Mouse (Mus musculus) midbrain, embryonic 12.5 days (tissue): ENCODE measurements around the gene Ly6g5c. TPM values are rescaled to one million over a fixed set of nuclear protein-coding genes. Genes with fewer than 3 reads are reported as not detected.

Experiments
- ATAC-seq: fragments of 200-750 bp; cut with Nextera tagmentation; 2 replicates; pipeline ENCODE4 v1.8.0; 2017; ENCODE audit warnings: low read depth, moderate TSS enrichment, moderate library complexity; ENCODE audit not compliant: low FRiP score
- H3K27ac ChIP-seq: fragments of 300-500 bp; sonication (generic); replicated peaks from 2 replicates; pipeline ENCODE4 v1.5.1; 2016; ENCODE audit warnings: mild to moderate bottlenecking
- H3K27me3 ChIP-seq: fragments of 300-500 bp; sonication (generic); 2 replicates; pipeline ENCODE4 v1.6.1; 2016; ENCODE audit warnings: mild to moderate bottlenecking
- H3K36me3 ChIP-seq: fragments of 300-500 bp; sonication (generic); 2 replicates; pipeline ENCODE4 v1.6.1; 2016
- H3K4me1 ChIP-seq: fragments of 300-500 bp; sonication (generic); 2 replicates; pipeline ENCODE4 v1.6.1; 2016
- H3K4me2 ChIP-seq: fragments of 300-500 bp; sonication (generic); replicated peaks from 2 replicates; pipeline ENCODE4 v1.6.1; 2016; ENCODE audit warnings: mild to moderate bottlenecking, moderate library complexity
- H3K4me3 ChIP-seq: fragments of 300-500 bp; sonication (generic); 2 replicates; pipeline ENCODE4 v1.5.1; 2016; ENCODE audit warnings: mild to moderate bottlenecking
- H3K9ac ChIP-seq: fragments of 300-500 bp; sonication (generic); replicated peaks from 2 replicates; pipeline ENCODE4 v1.6.1; 2016; ENCODE audit warnings: mild to moderate bottlenecking, moderate library complexity
- H3K9me3 ChIP-seq: fragments of 300-500 bp; sonication (generic); 2 replicates; pipeline ENCODE4 v1.6.1; 2016; ENCODE audit warnings: mild to moderate bottlenecking
- WGBS: fragments of 180-500 bp; shearing (Covaris S2); methylation state at CpG from one replicate; pipeline ENCODE4 v1.1.7; 2016; 5-methylcytosine and 5-hydroxymethylcytosine counted together
- polyA plus RNA-seq: library from polyadenylated mRNA; unstranded; fragments of >200 nt; fragmentation: Nextera tagmentation; extraction: Ambion mirVana; gene quantifications from 2 replicates; pipeline ENCODE4 v1.2.1, GENCODE M21; 2016

Gene Ly6g5c
- polyA plus RNA-seq, 1 experiment from 2014 or later = not detected

DNA sequence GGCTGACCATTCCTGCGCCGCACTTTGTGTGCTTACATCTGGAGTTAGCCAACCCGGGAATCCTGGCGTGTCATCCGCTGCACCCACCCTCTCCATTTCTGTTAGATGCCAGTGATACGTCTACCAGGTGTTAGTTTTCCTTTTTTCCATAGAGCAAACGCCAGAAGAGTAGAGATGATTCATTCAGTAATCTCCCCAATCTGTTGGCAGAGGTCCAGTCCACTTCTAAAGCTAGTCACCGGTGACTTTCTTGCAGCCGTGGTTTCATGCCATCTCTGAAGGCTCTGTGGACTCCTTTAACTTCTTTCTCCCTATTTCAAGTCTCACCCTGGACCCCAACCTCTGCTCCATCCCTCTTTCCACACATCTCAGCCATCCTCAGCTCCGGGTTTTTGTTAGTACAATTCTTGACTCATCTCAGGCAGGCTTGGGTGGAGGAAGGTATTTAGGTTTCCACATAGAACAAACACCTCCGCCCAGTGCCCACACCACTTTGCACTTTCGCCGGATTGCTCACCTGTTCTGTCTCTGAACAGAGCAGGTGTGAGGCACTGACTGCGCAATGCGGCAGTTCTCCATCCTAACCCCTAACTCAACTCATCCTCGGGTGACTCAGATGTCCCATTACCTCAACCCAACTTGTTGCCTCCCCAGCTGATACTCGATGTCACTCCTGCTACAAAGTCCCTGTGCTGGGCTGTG, 39.7 kb upstream of the Ly6g5c start:
- Histone ChIP-seq H3K27ac (no peak overlapping the region), H3K36me3 (0 out of 2 replicates have a peak, but pooled peaks cover 2% of the 10 kb centered on the region), H3K27me3 (peaks cover 43% of the 10 kb centered on the region), H3K4me3 (no peak overlapping the region), H3K4me2 (no peak overlapping the region), H3K9ac (no peak overlapping the region), H3K4me1 (peaks cover 21% of the 10 kb centered on the region), H3K9me3 (no peaks in the 10 kb centered on the region)
- 85% methylated on average over 17 of the region's 17 CpGs for WGBS
- ATAC-seq = no peak

DNA sequence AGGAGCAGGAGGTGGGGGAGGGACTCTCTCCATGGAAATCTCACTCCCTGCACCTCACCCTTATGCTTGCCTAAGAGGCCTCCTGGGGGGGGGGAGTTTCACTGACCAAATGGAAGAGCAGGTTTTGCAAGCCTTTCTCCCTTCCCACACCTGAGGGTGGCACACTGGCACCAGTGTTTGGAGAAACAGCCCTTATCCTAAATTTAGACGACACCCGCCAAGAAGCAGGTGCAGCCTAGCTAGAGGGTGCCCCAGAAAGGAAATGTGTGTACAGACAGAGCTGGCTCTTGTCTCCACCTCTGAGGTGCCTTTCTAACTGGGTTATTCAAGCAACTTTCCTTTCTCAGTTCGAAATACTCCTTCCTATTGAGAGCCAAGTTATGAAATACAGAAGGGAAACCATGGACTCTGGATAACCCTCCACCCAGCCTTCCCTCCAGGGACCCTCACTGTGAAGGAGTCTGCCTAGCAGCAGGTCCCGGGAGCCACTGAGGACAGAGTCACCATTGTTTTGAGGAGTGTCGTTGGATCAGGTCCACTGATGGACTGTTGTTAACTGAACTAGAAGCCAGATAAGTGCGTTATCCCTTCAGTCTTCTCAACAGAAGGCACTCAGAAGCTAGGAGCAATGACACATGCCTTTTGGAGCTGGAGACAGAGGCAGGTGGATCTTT, 37.4 kb upstream of the Ly6g5c start:
- H3K9me3 ChIP-seq = no peaks in the 10 kb centered on the region
- peaks cover 19% of the 10 kb centered on the region for H3K27me3 ChIP-seq
- no peaks in the 10 kb centered on the region for H3K36me3 ChIP-seq
- no peak overlapping the region for H3K4me3 ChIP-seq
- H3K4me2 ChIP-seq = no peak overlapping the region
- WGBS = 67% methylated on average over 6 of the region's 6 CpGs
- H3K27ac ChIP-seq = no peak overlapping the region
- peaks cover 4% of the 10 kb centered on the region for H3K4me1 ChIP-seq
- no peak overlapping the region for H3K9ac ChIP-seq
- no peak for ATAC-seq

- Histone ChIP-seq H3K4me2 (no peak overlapping the region), H3K4me1 (peaks cover 2% of the 10 kb centered on the region), H3K9me3 (no peaks in the 10 kb centered on the region), H3K36me3 (no peaks in the 10 kb centered on the region), H3K27ac (no peak overlapping the region), H3K27me3 (peaks cover 12% of the 10 kb centered on the region), H3K4me3 (no peak overlapping the region), H3K9ac (no peak overlapping the region)
- 84% methylated on average over 9 of the region's 9 CpGs for WGBS
- no peak for ATAC-seq
Measured at GRCm38 (mm10) chr17:35071454-35071853, 36.6 kb upstream of the Ly6g5c start.

DNA sequence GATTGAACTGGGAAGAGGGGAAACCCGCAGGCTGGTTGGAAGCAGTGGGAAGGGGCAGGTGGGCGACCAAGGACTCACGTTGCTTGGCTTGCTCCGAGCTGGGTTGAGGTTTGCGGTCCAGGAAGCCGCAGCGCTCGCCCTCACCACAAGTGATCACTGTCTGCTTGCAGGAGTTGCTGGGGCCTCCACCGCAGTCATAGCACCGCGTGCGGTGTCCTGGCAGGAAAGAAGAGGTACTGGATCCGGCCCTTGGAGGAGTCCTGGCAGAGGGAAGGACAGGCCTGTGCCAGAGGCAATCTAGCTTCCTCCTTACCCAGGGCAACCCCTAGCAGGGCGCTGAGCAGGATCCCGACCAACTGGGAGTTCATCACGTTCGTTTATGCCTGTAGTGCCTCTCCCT, 34.0 kb upstream of the Ly6g5c start:
- WGBS = 55% methylated on average over 17 of the region's 17 CpGs
- no peak for ATAC-seq
- H3K27me3 ChIP-seq = peaks cover 7% of the 10 kb centered on the region; the same call in 1 of the 2 replicates
- no peaks in the 10 kb centered on the region for H3K36me3 ChIP-seq
- no peak overlapping the region for H3K4me2 ChIP-seq
- H3K9ac ChIP-seq = no peak overlapping the region
- H3K4me3 ChIP-seq = no peak overlapping the region
- peaks cover 18% of the 10 kb centered on the region for H3K4me1 ChIP-seq
- no peaks in the 10 kb centered on the region for H3K9me3 ChIP-seq
- H3K27ac ChIP-seq = no peak overlapping the region

GRCm38 (mm10) chr17:35076507-35077176, 31.4 kb upstream of the Ly6g5c start, which contains the start of gene Ly6g6e:
TSS of gene Ly6g6e (plus strand) at chr17:35076902.
- Histone ChIP-seq H3K4me3 (peak within 1 kb of the TSS; percentile 17), H3K9ac (0 out of 2 replicates have a peak within 1 kb of the TSS, but pooled peaks have one; percentile 25), H3K4me2 (peak within 1 kb of the TSS; percentile 42), H3K27ac (no peak within 1 kb of the TSS; the same call in 1 of the 2 replicates), H3K4me1 (peaks cover 18% of the 10 kb centered on the region), H3K27me3 (peaks cover 11% of the 10 kb centered on the region), H3K9me3 (no peaks in the 10 kb centered on the region), H3K36me3 (no peaks in the 10 kb centered on the region)
- WGBS = 26% methylated on average over 10 of the region's 10 CpGs
- ATAC-seq = no peak

GRCm38 (mm10) chr17:35077285-35077684, 30.8 kb upstream of the Ly6g5c start:
- ATAC-seq = no peak
- Histone ChIP-seq H3K9me3 (no peaks in the 10 kb centered on the region), H3K9ac (0 out of 2 replicates have a peak overlapping the region, but pooled peaks have one; percentile 25), H3K4me3 (0 out of 2 replicates have a peak overlapping the region, but pooled peaks have one; percentile 17), H3K4me1 (peaks cover 18% of the 10 kb centered on the region), H3K4me2 (peak overlapping the region; percentile 42), H3K27ac (no peak overlapping the region), H3K36me3 (no peaks in the 10 kb centered on the region), H3K27me3 (peaks cover 11% of the 10 kb centered on the region)
- 49% methylated on average over 2 of the region's 2 CpGs for WGBS

- Histone ChIP-seq H3K9ac (0 out of 2 replicates have a peak within 1 kb of the TSS, but pooled peaks have one; percentile 25), H3K9me3 (no peaks in the 10 kb centered on the region), H3K4me3 (peak within 1 kb of the TSS; percentile 17), H3K36me3 (no peaks in the 10 kb centered on the region), H3K4me2 (peak within 1 kb of the TSS; percentile 42), H3K27me3 (peaks cover 11% of the 10 kb centered on the region), H3K4me1 (peaks cover 18% of the 10 kb centered on the region), H3K27ac (no peak within 1 kb of the TSS; the same call in 1 of the 2 replicates)
- peak; percentile 44; the same call in 1 of the 2 replicates for ATAC-seq
- WGBS = 9% methylated on average over 14 of the region's 14 CpGs
Measured at GRCm38 (mm10) chr17:35077786-35078233, 30.3 kb upstream of the Ly6g5c start, which contains the start of gene Ly6g6d. TSS of gene Ly6g6d (minus strand) at chr17:35078065.

GRCm38 (mm10) chr17:35079778-35080177, 28.3 kb upstream of the Ly6g5c start:
- H3K4me1 ChIP-seq = peaks cover 18% of the 10 kb centered on the region
- H3K4me3 ChIP-seq = no peak overlapping the region
- ATAC-seq = no peak
- no peak overlapping the region for H3K27ac ChIP-seq
- H3K9ac ChIP-seq = no peak overlapping the region
- peaks cover 11% of the 10 kb centered on the region for H3K27me3 ChIP-seq
- H3K36me3 ChIP-seq = no peaks in the 10 kb centered on the region
- no peaks in the 10 kb centered on the region for H3K9me3 ChIP-seq
- WGBS = 74% methylated on average over 9 of the region's 9 CpGs
- no peak overlapping the region for H3K4me2 ChIP-seq

DNA sequence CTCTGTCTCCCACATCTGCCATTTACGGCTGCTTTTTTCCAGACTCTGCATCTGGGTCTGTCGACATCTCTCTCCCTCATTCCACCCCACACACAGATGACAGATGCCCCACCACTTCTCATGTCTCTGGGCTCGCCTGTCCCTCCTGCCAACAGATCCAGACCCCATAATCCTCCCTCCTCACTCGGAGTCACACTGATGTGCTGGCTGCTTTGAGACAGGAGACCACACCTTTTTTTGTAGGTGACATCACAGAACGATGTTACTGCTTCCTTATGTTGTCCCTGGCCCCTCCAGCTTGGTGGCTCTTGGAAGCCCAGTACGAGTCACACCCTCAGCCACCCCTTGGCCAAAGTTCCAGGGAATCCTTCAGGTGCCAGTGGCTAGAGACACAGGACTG, 27.8 kb upstream of the Ly6g5c start:
- Histone ChIP-seq H3K36me3 (no peaks in the 10 kb centered on the region), H3K4me1 (peaks cover 18% of the 10 kb centered on the region), H3K9me3 (no peaks in the 10 kb centered on the region), H3K9ac (no peak overlapping the region), H3K4me3 (no peak overlapping the region), H3K27me3 (peaks cover 11% of the 10 kb centered on the region), H3K4me2 (no peak overlapping the region), H3K27ac (no peak overlapping the region)
- no peak for ATAC-seq
- WGBS = 64% methylated on average over 6 of the region's 6 CpGs

DNA sequence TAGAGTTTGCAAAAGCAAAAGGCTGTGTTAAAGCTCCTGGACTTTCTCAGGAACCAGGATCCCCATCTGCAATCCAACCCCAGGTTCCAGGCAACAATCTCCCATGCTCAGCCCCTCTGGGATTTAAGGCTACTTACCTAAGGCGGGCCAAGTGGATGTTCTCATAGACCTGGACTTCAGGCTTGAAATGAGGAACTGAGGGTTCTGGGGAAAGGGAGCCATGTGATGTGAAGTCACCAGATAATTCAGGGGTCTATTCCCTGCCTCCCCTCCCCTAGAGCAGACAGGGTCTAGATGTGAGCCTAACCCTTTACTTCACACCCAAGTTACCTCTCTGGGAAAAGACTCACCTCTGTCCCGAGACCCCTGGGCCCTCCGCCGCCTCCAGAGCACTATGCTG, 27.4 kb upstream of the Ly6g5c start:
- Histone ChIP-seq H3K4me3 (no peak overlapping the region), H3K4me2 (no peak overlapping the region), H3K4me1 (peaks cover 18% of the 10 kb centered on the region), H3K9me3 (no peaks in the 10 kb centered on the region), H3K27ac (no peak overlapping the region), H3K27me3 (peaks cover 11% of the 10 kb centered on the region), H3K36me3 (no peaks in the 10 kb centered on the region), H3K9ac (no peak overlapping the region)
- no peak for ATAC-seq
- WGBS = 90% methylated on average over 4 of the region's 4 CpGs

GRCm38 (mm10) chr17:35082841-35083576, 25.1 kb upstream of the Ly6g5c start:
- WGBS = 86% methylated on average over 16 of the region's 16 CpGs
- H3K27me3 ChIP-seq = peaks cover 5% of the 10 kb centered on the region; the same call in 1 of the 2 replicates
- no peak for ATAC-seq
- H3K4me2 ChIP-seq = no peak overlapping the region
- H3K9me3 ChIP-seq = no peaks in the 10 kb centered on the region
- H3K4me3 ChIP-seq = no peak overlapping the region
- no peak overlapping the region for H3K27ac ChIP-seq
- H3K36me3 ChIP-seq = no peaks in the 10 kb centered on the region
- H3K9ac ChIP-seq = no peak overlapping the region
- H3K4me1 ChIP-seq = peaks cover 1% of the 10 kb centered on the region
